Mouse (Mus musculus) lung, embryonic 15.5 days (tissue): ENCODE results near the gene Asah2. TPM values are rescaled to one million over a fixed set of nuclear protein-coding genes. Genes with fewer than 3 reads are reported as not detected.

Experiments used
- ATAC-seq: fragments of 200-750 bp; cut with Nextera tagmentation; 2 replicates; pipeline ENCODE4 v1.8.0; 2017; ENCODE audit warnings: moderate number of reproducible peaks, borderline replicate concordance; ENCODE audit not compliant: low FRiP score, low TSS enrichment; ENCODE audit errors: extremely low read depth
- H3K27ac ChIP-seq: fragments of 300-500 bp; sonication (generic); 2 replicates; pipeline ENCODE4 v1.5.1; 2015; ENCODE audit warnings: moderate library complexity, mild to moderate bottlenecking, inconsistent platforms
- H3K27me3 ChIP-seq: fragments of 300-500 bp; sonication (generic); 2 replicates; pipeline ENCODE4 v1.6.1; 2015; ENCODE audit warnings: inconsistent platforms
- H3K36me3 ChIP-seq: fragments of 300-500 bp; sonication (generic); 2 replicates; pipeline ENCODE4 v1.6.1; 2015; ENCODE audit warnings: inconsistent platforms
- H3K4me1 ChIP-seq: fragments of 300-500 bp; sonication (generic); 2 replicates; pipeline ENCODE4 v1.6.1; 2015; ENCODE audit warnings: inconsistent platforms
- H3K4me2 ChIP-seq: fragments of 300-500 bp; sonication (generic); 2 replicates; pipeline ENCODE4 v1.6.1; 2015; ENCODE audit warnings: inconsistent platforms, mild to moderate bottlenecking, moderate library complexity
- H3K4me3 ChIP-seq: fragments of 300-500 bp; sonication (generic); 2 replicates; pipeline ENCODE4 v1.5.1; 2015; ENCODE audit warnings: mild to moderate bottlenecking, inconsistent platforms
- H3K9ac ChIP-seq: fragments of 300-500 bp; sonication (generic); 2 replicates; pipeline ENCODE4 v1.6.1; 2015; ENCODE audit warnings: inconsistent platforms
- H3K9me3 ChIP-seq: fragments of 300-500 bp; sonication (generic); 2 replicates; pipeline ENCODE4 v1.6.1; 2016; ENCODE audit warnings: inconsistent platforms
- WGBS: fragments of 180-500 bp; shearing (Covaris S2); methylation state at CpG from one replicate; pipeline ENCODE4 v1.1.7; 2015; 5-methylcytosine and 5-hydroxymethylcytosine counted together
- polyA plus RNA-seq: library from polyadenylated mRNA; unstranded; fragments of >200 nt; fragmentation: Nextera tagmentation; extraction: Ambion mirVana; gene quantifications from 2 replicates; pipeline ENCODE4 v1.2.1, GENCODE M21; 2015

Gene Asah2
- polyA plus RNA-seq, 1 experiment from 2014 or later: 1.6 TPM

DNA sequence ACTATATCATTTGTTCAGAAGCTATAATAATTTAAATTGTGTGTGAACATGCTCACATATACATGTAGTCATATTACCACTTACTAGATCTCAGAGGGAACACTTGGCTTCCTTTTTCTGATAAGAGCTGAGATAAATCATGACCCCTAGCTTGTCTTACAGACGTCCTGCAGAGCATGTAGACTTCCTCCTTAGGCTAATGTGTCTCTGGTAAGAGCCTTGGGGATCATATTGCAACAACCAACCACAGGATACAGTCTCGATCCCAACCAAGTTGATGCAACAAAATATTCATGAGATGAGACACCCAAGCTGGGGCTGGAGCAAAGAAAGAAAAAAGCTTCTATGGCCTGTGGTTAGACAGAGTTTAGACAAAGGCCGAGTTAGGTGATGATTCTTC, 144.9 kb downstream of the Asah2 start:
- no peak for ATAC-seq
- no peaks in the 10 kb centered on the region for H3K9me3 ChIP-seq
- H3K27ac ChIP-seq: no peak overlapping the region
- H3K4me1 ChIP-seq: no peaks in the 10 kb centered on the region
- H3K4me3 ChIP-seq: no peak overlapping the region
- WGBS: 40% methylated on average over 3 of the region's 3 CpGs
- H3K27me3 ChIP-seq: no peaks in the 10 kb centered on the region
- no peak overlapping the region for H3K4me2 ChIP-seq
- H3K9ac ChIP-seq: no peak overlapping the region
- H3K36me3 ChIP-seq: no peaks in the 10 kb centered on the region

DNA sequence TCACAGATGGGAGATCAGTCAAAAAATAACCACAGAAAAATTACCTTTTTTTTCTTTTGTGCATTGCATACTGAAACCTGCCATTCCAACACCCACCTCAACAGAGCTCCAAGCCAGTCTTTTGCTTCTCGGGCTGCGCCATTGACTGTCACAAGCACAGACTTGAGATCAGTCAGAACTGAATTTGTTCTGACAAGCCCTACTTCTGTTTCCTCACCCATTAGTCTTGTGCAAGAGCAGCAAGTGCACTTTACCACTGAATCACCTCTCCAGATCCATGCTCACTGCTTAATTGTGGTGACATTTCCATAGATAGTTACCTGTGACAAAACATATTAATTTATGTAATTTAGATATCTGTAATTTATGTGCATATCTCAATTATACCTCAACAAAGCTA, 147.6 kb downstream of the Asah2 start:
- ATAC-seq: no peak
- Histone ChIP-seq H3K4me2 (no peak overlapping the region), H3K4me1 (no peaks in the 10 kb centered on the region), H3K27ac (no peak overlapping the region), H3K9me3 (no peaks in the 10 kb centered on the region), H3K36me3 (no peaks in the 10 kb centered on the region), H3K9ac (no peak overlapping the region), H3K27me3 (no peaks in the 10 kb centered on the region), H3K4me3 (no peak overlapping the region)
- WGBS: 86% methylated on average over 2 of the region's 2 CpGs

DNA sequence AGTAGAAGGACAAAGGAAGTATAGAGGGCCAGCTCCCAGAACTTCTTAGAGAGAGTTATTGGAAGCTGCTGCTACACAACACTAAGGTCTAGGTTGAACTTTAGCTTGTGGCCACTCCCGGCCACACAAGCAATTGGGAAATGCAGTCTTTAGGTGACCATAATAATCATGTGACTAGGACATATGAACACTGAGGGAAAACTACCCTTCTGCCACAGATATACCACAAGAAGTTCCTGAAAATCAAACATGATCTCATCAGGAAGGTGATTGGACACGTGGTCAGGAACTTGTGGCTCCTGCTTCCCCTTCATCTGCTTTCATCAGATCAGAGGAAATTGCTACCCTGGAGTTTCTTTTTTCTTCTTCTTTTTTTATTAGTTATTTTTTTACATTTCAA, 151.7 kb downstream of the Asah2 start:
- no peaks in the 10 kb centered on the region for H3K9me3 ChIP-seq
- H3K4me2 ChIP-seq: no peak overlapping the region
- no peaks in the 10 kb centered on the region for H3K27me3 ChIP-seq
- no peak overlapping the region for H3K9ac ChIP-seq
- 75% methylated on average over 2 of the region's 2 CpGs for WGBS
- H3K36me3 ChIP-seq: no peaks in the 10 kb centered on the region
- H3K27ac ChIP-seq: no peak overlapping the region
- no peak overlapping the region for H3K4me3 ChIP-seq
- no peaks in the 10 kb centered on the region for H3K4me1 ChIP-seq
- no peak for ATAC-seq

DNA sequence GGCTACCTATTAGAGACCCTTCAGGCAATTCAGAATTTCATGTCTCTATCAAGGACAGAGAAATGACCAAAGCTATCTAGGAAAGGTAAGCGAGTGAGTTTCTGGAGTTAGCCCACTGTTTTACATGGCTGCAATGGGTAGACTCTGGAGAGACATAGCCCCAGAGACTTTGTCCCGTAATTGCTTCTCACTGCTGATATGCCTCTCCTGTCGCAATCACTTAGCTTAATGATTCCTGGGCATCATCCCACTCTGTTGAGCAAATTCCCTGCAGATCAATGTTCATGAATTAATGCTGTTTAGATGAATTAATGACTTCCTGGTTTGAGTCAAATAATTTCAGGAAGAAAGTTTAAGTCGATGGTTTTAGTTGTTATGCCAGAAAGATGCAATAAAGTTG, 153.3 kb downstream of the Asah2 start:
- no peak for ATAC-seq
- WGBS: 82% methylated on average over 4 of the region's 4 CpGs
- Histone ChIP-seq H3K9ac (no peak overlapping the region), H3K36me3 (no peaks in the 10 kb centered on the region), H3K4me2 (no peak overlapping the region), H3K4me1 (no peaks in the 10 kb centered on the region), H3K9me3 (no peaks in the 10 kb centered on the region), H3K27me3 (no peaks in the 10 kb centered on the region), H3K4me3 (no peak overlapping the region), H3K27ac (no peak overlapping the region)

DNA sequence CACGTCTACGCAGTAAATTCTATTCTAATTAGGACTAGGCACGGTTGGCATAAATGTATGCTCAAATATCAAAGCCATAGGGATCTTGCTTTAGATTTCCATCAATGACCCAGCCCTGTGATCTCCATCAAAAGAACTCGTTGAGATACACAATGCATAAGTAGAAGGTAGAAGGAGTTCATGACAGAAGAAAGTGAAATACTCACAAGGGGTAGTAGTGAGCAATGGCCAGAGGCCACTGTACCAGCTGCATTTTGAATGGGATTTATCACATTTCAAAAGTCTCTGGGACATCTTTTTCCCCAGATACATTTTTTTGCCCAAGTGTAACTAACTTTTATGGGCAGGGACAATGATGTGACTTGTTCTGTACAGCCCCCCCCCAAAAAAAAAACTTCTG, 153.7 kb downstream of the Asah2 start:
- Histone ChIP-seq H3K4me2 (no peak overlapping the region), H3K27ac (no peak overlapping the region), H3K27me3 (no peaks in the 10 kb centered on the region), H3K9ac (no peak overlapping the region), H3K4me1 (no peaks in the 10 kb centered on the region), H3K36me3 (no peaks in the 10 kb centered on the region), H3K9me3 (no peaks in the 10 kb centered on the region), H3K4me3 (no peak overlapping the region)
- WGBS: 79% methylated on average over 4 of the region's 4 CpGs
- no peak for ATAC-seq

DNA sequence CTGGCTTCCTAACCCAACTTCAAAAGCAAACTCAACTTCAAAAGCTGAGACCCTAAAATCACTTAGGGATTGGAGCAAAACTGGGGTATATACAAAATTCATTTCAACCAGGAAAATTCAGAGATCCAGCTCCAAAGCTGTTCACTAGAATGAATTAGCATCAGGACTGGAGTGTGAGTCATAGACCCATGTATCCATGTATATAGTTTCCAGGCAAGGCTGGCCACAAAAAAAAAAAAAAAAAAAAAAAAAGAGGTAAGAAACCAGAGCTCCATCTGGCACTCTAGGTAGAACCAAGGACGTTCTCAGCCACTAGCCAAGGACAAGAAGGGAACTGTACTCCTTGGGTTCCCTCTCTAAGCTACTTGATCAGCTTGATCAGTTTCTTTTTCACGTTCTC, 154.2 kb downstream of the Asah2 start:
- no peaks in the 10 kb centered on the region for H3K27me3 ChIP-seq
- no peak for ATAC-seq
- no peak overlapping the region for H3K9ac ChIP-seq
- H3K27ac ChIP-seq: no peak overlapping the region
- H3K4me1 ChIP-seq: no peaks in the 10 kb centered on the region
- H3K4me3 ChIP-seq: no peak overlapping the region
- no peaks in the 10 kb centered on the region for H3K9me3 ChIP-seq
- H3K4me2 ChIP-seq: no peak overlapping the region
- 66% methylated on average over 2 of the region's 2 CpGs for WGBS
- no peaks in the 10 kb centered on the region for H3K36me3 ChIP-seq

DNA sequence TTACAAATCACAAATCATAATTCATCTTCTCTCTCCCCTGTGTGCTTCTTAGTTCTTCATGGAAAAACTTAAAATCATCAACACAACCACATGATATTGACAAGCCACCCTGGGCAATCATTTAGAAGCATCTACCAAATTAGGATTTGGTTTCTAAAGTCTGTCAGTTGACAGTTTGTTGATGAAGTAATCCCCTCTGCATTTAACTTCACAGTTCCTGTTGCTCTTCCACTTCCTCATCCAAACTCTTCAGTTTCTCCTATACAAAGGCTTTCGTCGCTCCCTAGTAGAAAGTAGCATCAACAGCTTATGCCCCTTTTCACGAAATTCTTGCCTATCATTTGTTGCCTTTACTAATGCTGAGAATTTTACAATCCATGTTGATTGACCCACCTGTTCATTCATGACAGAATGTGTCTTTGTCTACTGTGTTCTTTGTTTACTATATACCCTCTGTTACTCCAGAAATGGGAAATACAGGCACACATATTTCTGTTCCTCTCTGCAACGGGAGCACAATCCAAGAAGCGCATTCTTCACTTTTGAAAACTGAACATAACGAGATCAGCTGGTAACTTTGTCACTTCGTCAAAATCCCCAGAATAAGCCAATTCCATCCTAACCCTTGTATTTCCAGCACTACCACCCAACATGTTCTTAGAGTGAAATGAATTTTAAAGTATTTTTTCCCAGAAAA, 157.1 kb downstream of the Asah2 start:
- Histone ChIP-seq H3K9ac (no peak overlapping the region), H3K27ac (no peak overlapping the region), H3K4me3 (no peak overlapping the region), H3K4me1 (no peaks in the 10 kb centered on the region), H3K27me3 (no peaks in the 10 kb centered on the region), H3K9me3 (no peaks in the 10 kb centered on the region), H3K4me2 (no peak overlapping the region), H3K36me3 (no peaks in the 10 kb centered on the region)
- ATAC-seq: no peak
- 69% methylated on average over 7 of the region's 7 CpGs for WGBS

Other genes with a start within 250 kb of the Asah2 start
- gene A1cf, start 239.4 kb downstream of the Asah2 start, polyA plus RNA-seq: 0.18 TPM in 1 of 2 replicates, not detected in the other